Mouse (Mus musculus) c-Kit-negative CD71-positive TER-119-positive erythroid progenitor cells, embryonic 14.5 days (primary cell): ENCODE measurements around the gene Hist1h1e.
"Not testable (repeated sequence)": the region's sequence is repeated elsewhere in the genome, so short reads cannot be mapped to it uniquely, and the experiment has no call there.

Experiments
- DNase-seq: peaks from one replicate; pipeline ENCODE4 v3.0.0-alpha.2; 2013; ENCODE audit warnings: low read depth, low spot score

The Hist1h1e gene

GRCm38 (mm10) chr13:23592614-23593013 is 29.7 kb downstream of the Hist1h1e start:
- DNase-seq, result no peak

- not testable (repeated sequence) for DNase-seq
Measured at GRCm38 (mm10) chr13:23591886-23592285, 30.5 kb downstream of the Hist1h1e start.

- no peak for DNase-seq
Measured at GRCm38 (mm10) chr13:23591206-23591605, 31.2 kb downstream of the Hist1h1e start.

DNA sequence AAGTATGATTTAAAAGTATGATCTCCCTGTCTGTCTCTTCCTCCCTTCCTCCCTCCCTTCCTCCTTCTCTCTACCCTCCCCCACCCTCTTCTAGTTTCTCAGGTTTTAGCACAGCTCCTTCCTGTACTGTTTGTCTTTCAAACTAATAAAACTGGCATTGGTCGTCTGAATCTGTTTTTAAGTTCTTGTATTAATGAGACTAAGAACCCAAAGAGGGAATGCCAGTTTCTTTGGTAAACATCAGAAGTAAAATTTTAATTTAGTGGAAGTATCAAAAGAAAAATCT is 35.5 kb downstream of the Hist1h1e start:
- DNase-seq, result peak; percentile 42

DNA sequence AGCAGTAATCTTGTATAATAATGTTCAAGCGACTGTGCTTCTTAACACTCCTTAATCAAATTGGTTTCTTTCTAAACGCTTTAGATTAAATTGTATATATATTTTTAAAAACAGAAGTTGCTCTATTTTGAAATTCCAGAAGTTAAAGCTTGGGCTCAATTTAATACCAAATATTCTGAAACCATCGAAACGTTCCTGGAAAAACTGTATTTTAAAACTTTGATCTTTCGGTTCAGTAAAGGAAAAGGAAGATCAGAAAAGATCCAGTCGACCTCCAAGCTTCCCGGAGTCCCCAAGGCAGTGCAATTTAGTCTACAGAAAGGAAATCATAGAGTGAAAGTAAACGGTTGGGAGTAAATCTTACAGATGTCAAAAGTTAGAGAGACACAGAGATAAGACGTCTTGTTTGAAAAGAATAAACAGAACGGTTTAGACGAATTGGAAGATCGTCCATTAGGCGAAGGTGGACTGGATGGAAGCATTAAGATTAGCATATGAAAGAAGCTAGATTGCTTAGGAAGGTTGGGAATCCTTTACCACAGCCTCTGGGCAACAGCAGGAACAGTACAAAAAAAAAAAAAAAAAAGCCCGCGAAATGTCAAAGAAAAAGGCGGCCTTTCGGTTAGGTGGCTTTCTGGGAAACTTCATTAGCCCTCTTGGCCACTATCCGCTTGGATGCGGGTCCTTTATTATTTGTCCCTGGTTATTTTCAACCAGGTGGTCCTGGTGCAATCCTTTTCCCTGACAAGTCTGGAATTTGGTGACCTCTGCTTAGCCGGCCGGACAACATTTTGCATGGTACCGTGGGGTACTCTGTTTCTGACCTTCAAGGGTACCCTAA is 36.0 kb downstream of the Hist1h1e start:
- DNase-seq, result peak; percentile 60

DNA sequence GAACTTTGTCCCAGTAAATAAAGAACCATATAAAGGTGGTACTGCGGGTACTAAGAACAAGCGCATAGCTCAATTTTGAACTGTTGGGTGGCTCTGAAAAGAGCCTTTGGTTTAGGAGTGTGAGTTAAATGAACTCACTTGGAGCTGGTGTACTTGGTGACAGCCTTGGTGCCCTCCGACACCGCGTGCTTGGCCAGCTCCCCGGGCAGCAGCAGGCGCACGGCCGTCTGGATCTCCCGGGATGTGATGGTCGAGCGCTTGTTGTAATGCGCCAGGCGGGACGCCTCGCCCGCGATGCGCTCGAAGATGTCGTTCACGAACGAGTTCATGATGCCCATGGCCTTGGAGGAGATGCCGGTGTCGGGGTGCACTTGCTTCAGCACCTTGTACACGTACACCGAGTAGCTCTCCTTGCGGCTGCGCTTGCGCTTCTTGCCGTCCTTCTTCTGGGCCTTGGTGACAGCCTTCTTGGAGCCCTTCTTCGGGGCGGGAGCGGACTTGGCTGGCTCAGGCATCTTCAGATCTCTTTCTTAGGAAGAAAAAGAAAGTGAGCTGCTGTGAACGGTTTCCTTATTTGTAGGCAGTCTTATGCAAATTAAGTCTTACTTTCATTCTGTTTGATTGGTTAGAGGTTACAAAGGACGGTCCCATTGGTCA is 36.8 kb downstream of the Hist1h1e start:
- DNase-seq, result peak; percentile 93

GRCm38 (mm10) chr13:23585029-23585441 is 37.3 kb downstream of the Hist1h1e start:
- DNase-seq, result peak; percentile 79

GRCm38 (mm10) chr13:23584331-23584730 is 38.0 kb downstream of the Hist1h1e start:
- DNase-seq, result peak; percentile 37

DNA sequence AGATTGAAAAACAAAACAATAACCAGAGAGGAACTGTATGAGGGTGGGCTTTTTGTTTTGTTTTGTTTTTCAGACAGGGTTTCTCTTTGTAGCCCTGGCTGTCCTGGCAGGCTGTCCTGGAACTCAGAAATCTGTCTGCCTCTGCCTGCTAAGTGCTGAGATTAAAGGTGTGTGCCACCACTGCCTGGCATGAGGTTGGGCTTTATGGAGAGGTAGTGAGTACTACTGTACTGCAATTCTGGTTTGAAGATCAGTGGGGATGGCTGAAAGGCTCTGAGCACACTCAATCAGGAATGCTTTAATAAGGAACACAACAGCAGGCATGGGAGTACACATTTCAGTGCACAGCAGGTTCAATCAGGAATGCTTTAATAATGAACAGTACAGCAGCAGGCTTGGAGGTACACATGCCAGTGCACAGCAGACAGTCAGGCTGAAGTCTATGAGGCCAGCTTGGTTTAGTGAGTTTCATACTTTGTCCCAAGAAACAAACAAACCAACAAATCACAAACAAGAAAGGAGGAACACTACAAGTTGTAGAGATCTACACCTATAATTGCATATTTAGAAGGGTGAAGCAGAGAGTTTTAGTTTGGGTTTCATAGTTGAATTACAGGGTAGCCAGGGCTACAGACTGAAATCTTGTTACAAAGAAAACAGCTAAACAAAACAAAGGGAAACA is 38.8 kb downstream of the Hist1h1e start:
- DNase-seq, result no peak

GRCm38 (mm10) chr13:23582219-23583056 is 39.9 kb downstream of the Hist1h1e start:
- DNase-seq, result no peak

GRCm38 (mm10) chr13:23581408-23582218 is 40.7 kb downstream of the Hist1h1e start, which contains the start of gene Hist1h4d:
Gene Hist1h4d, plus strand, starts transcription at chr13:23581598.
- peak; percentile 95 for DNase-seq

DNA sequence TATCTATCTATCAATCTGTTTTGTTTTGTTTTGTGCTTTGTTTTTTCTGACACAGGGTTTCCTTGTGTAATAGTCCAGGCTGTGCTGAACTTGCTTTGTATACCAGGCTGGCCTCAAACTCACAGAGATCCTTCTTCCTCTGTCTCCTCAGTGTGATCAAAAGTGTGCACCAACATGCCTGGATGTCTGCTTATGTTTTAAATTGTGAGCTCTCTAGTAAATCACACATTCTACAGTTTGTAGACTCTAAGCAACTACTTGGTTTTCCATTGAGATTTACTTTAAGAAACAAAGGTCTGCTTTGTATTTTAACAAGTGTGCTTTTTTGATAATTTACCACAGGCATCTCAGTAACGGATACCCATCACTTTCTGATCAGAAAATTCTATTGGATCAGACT is 44.5 kb downstream of the Hist1h1e start:
- DNase-seq, result no peak

DNA sequence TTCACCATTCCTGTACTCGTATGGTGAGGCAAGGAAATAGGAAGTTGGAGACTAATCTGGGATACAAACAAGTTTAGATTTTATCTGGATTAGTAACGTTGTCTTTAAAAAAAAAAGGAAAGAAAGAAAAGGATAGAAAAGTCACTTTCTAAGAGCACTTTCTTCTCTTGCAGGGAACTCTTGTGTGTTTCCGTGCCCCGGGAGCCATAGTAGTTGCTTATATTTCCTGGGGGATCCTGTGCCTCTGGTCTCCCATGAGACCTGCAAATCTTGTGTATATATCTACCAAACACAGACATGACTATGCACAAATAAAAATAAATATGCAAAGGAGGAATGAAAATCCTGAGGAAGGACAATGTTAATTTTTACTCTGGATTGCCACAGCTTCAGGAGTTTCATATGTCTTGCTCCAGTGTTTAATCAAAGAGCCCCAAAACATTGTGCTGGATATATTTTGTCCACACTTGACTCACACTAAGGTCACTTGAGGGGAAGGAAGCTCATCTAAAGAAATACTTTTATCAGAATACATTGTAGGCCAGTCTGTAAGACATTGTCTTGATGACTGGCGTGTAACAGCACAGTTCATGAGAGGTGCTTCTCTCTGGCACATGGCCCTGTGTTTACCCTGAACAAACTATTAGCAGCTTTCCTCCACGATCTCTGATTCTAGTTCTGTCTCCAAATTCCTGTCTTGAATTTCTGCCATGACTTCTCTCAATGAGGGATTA is 45.3 kb downstream of the Hist1h1e start:
- peak; percentile 40 for DNase-seq

GRCm38 (mm10) chr13:23576351-23576881 is 45.9 kb downstream of the Hist1h1e start:
- peak; percentile 50 for DNase-seq

GRCm38 (mm10) chr13:23575864-23576313 is 46.5 kb downstream of the Hist1h1e start:
- not testable (repeated sequence) for DNase-seq

- peak; percentile 88 for DNase-seq
Measured at GRCm38 (mm10) chr13:23575271-23575851, 47.0 kb downstream of the Hist1h1e start, which contains the start of gene Hist1h3d. Gene Hist1h3d, plus strand, starts transcription at chr13:23575763.

- peak; percentile 49 for DNase-seq
Measured at GRCm38 (mm10) chr13:23574546-23575170, 47.7 kb downstream of the Hist1h1e start.

DNA sequence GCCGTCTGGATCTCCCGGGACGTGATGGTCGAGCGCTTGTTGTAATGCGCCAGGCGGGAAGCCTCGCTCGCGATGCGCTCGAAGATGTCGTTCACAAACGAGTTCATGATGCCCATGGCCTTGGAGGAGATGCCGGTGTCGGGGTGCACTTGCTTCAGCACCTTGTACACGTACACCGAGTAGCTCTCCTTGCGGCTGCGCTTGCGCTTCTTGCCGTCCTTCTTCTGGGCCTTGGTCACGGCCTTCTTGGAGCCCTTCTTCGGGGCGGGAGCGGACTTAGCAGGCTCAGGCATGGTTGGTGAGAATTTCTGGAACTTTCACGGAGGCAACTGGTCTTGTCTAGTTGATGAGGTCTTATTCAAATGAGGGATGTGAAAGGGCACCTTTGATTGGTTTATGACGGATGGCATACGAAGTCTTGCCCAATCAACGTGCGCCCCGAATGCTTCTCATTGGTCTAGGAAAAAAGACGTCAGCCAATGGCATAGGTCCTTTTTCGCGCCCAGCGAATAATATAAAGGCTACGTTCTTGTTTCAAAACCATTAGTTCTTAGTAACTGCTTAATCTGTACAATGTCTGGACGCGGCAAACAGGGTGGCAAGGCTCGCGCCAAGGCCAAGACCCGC is 48.3 kb downstream of the Hist1h1e start, which contains the start of the genes Hist1h2bf and Hist1h2ad:
Gene Hist1h2bf (minus strand): TSS at position 299 of the 627 bp plus-strand sequence.
Gene Hist1h2ad (plus strand): TSS at position 484 of the 627 bp plus-strand sequence.
- peak; percentile 99 for DNase-seq
